Mouse (Mus musculus) kidney, adult 2 months (tissue): ENCODE measurements around the gene Ankrd33b. TPM values are rescaled to one million over a fixed set of nuclear protein-coding genes. Genes with fewer than 3 reads are reported as not detected.

Experiments used
- DNase-seq: peaks from one replicate; pipeline ENCODE4 v3.0.0; 2021
- H3K27ac ChIP-seq: fragments of 200-500 bp; 2 replicates; pipeline ENCODE4 v1.5.1; 2012; ENCODE audit warnings: low read depth, low read length, control low read depth, inconsistent platforms; ENCODE audit not compliant: insufficient read depth
- H3K27me3 ChIP-seq: fragments of 200-500 bp; replicated peaks from 2 replicates; pipeline ENCODE4 v1.6.1; 2012; ENCODE audit warnings: mild to moderate bottlenecking, moderate library complexity, low read length, inconsistent platforms; ENCODE audit not compliant: control insufficient read depth, insufficient read depth
- H3K36me3 ChIP-seq: fragments of 200-500 bp; 2 replicates; pipeline ENCODE4 v1.6.1; 2012; ENCODE audit warnings: mild to moderate bottlenecking, moderate library complexity, low read length, inconsistent platforms; ENCODE audit not compliant: control insufficient read depth, insufficient read depth
- H3K4me1 ChIP-seq: fragments of 200-500 bp; 2 replicates; pipeline ENCODE4 v1.6.1; 2011; ENCODE audit warnings: low read length; ENCODE audit not compliant: control insufficient read depth, insufficient read depth
- H3K4me3 ChIP-seq: fragments of 200-500 bp; 2 replicates; pipeline ENCODE4 v1.5.1; 2011; ENCODE audit warnings: mild to moderate bottlenecking, low read depth, low read length, control low read depth; ENCODE audit not compliant: insufficient read depth
- CTCF ChIP-seq: fragments of 200-500 bp; conservative IDR thresholded peaks from 2 replicates; pipeline ENCODE4 v1.5.1; 2011; ENCODE audit warnings: low read depth, mild to moderate bottlenecking, control low read depth, low read length, moderate library complexity, mixed read lengths; ENCODE audit not compliant: insufficient read depth, insufficient read length
- POLR2A ChIP-seq: fragments of 200-500 bp; IDR thresholded peaks from one replicate; pipeline ENCODE4 v1.6.1; 2011; ENCODE audit warnings: low read depth, low read length, control low read depth
- WGBS: fragments of 180-500 bp; shearing (Covaris S2); methylation state at CpG from one replicate; pipeline ENCODE4 v1.1.7; 2018; 5-methylcytosine and 5-hydroxymethylcytosine counted together
- polyA plus RNA-seq: library from polyadenylated mRNA; depleted of rRNA; stranded (reverse); fragments of >200 nt; gene quantifications from 2 replicates; pipeline ENCODE4 v1.2.3, GENCODE M21; 2012

Ankrd33b gene
- polyA plus RNA-seq, 1 experiment: 21.8 TPM

GRCm38 (mm10) chr15:31309526-31309925, 58.0 kb downstream of the Ankrd33b start:
- Histone ChIP-seq H3K27me3 (no peaks in the 10 kb centered on the region), H3K36me3 (no peaks in the 10 kb centered on the region), H3K4me1 (0 out of 2 replicates have a peak, but pooled peaks cover 3% of the 10 kb centered on the region), H3K27ac (no peak overlapping the region), H3K4me3 (no peak overlapping the region)
- no peak for DNase-seq
- TF ChIP-seq POLR2A (no peak), CTCF (peak; percentile 48)
- WGBS: 76% methylated on average over 15 of the region's 15 CpGs

GRCm38 (mm10) chr15:31306726-31307125, 60.8 kb downstream of the Ankrd33b start:
- H3K4me3 ChIP-seq: no peak overlapping the region
- no peak overlapping the region for H3K27ac ChIP-seq
- H3K27me3 ChIP-seq: no peaks in the 10 kb centered on the region
- H3K36me3 ChIP-seq: no peaks in the 10 kb centered on the region
- peak; percentile 59 for DNase-seq
- TF ChIP-seq POLR2A (no peak), CTCF (no peak)
- no peaks in the 10 kb centered on the region for H3K4me1 ChIP-seq
- 65% methylated on average over 4 of the region's 4 CpGs for WGBS

GRCm38 (mm10) chr15:31305181-31305580, 62.3 kb downstream of the Ankrd33b start:
- WGBS: 44% methylated on average over 6 of the region's 6 CpGs
- no peak for TF ChIP-seq POLR2A
- TF ChIP-seq CTCF: no peak
- no peak overlapping the region for H3K4me3 ChIP-seq
- H3K27me3 ChIP-seq: no peaks in the 10 kb centered on the region
- H3K27ac ChIP-seq: no peak overlapping the region
- H3K4me1 ChIP-seq: no peaks in the 10 kb centered on the region
- DNase-seq: no peak
- H3K36me3 ChIP-seq: no peaks in the 10 kb centered on the region

- TF ChIP-seq CTCF (no peak), POLR2A (no peak)
- H3K27ac ChIP-seq: no peak overlapping the region
- no peaks in the 10 kb centered on the region for H3K36me3 ChIP-seq
- H3K4me1 ChIP-seq: no peaks in the 10 kb centered on the region; the same call in 1 of the 2 replicates
- no peaks in the 10 kb centered on the region for H3K27me3 ChIP-seq
- H3K4me3 ChIP-seq: no peak overlapping the region
- no peak for DNase-seq
- WGBS: 73% methylated on average over 3 of the region's 3 CpGs
Observed at GRCm38 (mm10) chr15:31304302-31304701, 63.2 kb downstream of the Ankrd33b start.

- WGBS: 57% methylated on average over 12 of the region's 12 CpGs
- Histone ChIP-seq H3K36me3 (no peaks in the 10 kb centered on the region), H3K27me3 (no peaks in the 10 kb centered on the region), H3K4me3 (no peak overlapping the region), H3K4me1 (no peaks in the 10 kb centered on the region; the same call in 1 of the 2 replicates), H3K27ac (no peak overlapping the region)
- no peak for DNase-seq
- TF ChIP-seq POLR2A: no peak
- no peak for TF ChIP-seq CTCF
Observed at GRCm38 (mm10) chr15:31302293-31302990, 65.1 kb downstream of the Ankrd33b start.

GRCm38 (mm10) chr15:31299258-31299917, 68.1 kb downstream of the Ankrd33b start:
- Histone ChIP-seq H3K27me3 (no peaks in the 10 kb centered on the region), H3K4me3 (no peak overlapping the region), H3K4me1 (no peaks in the 10 kb centered on the region; the same call in 1 of the 2 replicates), H3K36me3 (no peaks in the 10 kb centered on the region), H3K27ac (no peak overlapping the region)
- TF ChIP-seq CTCF: no peak
- no peak for TF ChIP-seq POLR2A
- no peak for DNase-seq
- 55% methylated on average over 6 of the region's 6 CpGs for WGBS

GRCm38 (mm10) chr15:31297777-31298137, 69.8 kb downstream of the Ankrd33b start:
- TF ChIP-seq POLR2A: no peak
- no peak for TF ChIP-seq CTCF
- 60% methylated on average over 13 of the region's 13 CpGs for WGBS
- Histone ChIP-seq H3K27ac (no peak overlapping the region), H3K36me3 (no peaks in the 10 kb centered on the region), H3K4me3 (no peak overlapping the region), H3K27me3 (no peaks in the 10 kb centered on the region), H3K4me1 (no peaks in the 10 kb centered on the region; the same call in 1 of the 2 replicates)
- no peak for DNase-seq
